Mouse (Mus musculus) liver, postnatal 0 days (tissue): Measurements from ENCODE around the gene Mymx.

ENCODE experiments used
- CTCF ChIP-seq: sonication (generic); IDR thresholded peaks from 2 replicates; pipeline ENCODE4 v1.5.1; 2016; ENCODE audit warnings: antibody characterized with exemption, low read depth
- EP300 ChIP-seq: IDR thresholded peaks from 2 replicates; pipeline ENCODE4 v1.6.1; 2016; ENCODE audit warnings: antibody characterized with exemption, low read depth, mild to moderate bottlenecking

- TF ChIP-seq CTCF (no peak), EP300 (no peak)
Measured at GRCm38 (mm10) chr17:45606992-45607879, 5.3 kb upstream of the Mymx start.
